Mouse (Mus musculus): ENCODE measurements at regions not wholly inside any gene's neighbourhood (a gene's known extent, or its start where the extent isn't known, plus 50 kb on each side); places are given as distances from the start of the nearest gene placed in this dataset.
A peak's percentile ranks its signal among the peaks of the same experiment; 100 is the strongest.

GRCm38 (mm10) chr1:43633246-43633645 is 97.2 kb upstream of the 1500015O10Rik start:
- DNase-seq (ENCODE audit: extremely low spot score in 1 of 2, low spot score in 1 of 2) = no peak

- DNase-seq (ENCODE audit: extremely low spot score in 1 of 2, low spot score in 1 of 2) = no peak
Observed at GRCm38 (mm10) chr1:43635718-43636117, 94.7 kb upstream of the 1500015O10Rik start.

- peak; percentile 50 to 56 for DNase-seq (ENCODE audit: extremely low spot score in 1 of 2, low spot score in 1 of 2)
Observed at GRCm38 (mm10) chr1:43637956-43638355, 92.4 kb upstream of the 1500015O10Rik start.

GRCm38 (mm10) chr1:43672031-43672430 is 58.4 kb upstream of the 1500015O10Rik start:
- DNase-seq (ENCODE audit: extremely low spot score in 1 of 2, low spot score in 1 of 2) = no peak

All from layer of hippocampus, postnatal 25 days (tissue).